Mouse (Mus musculus): ENCODE data around the gene Hmx3.

Gene Hmx3

DNA sequence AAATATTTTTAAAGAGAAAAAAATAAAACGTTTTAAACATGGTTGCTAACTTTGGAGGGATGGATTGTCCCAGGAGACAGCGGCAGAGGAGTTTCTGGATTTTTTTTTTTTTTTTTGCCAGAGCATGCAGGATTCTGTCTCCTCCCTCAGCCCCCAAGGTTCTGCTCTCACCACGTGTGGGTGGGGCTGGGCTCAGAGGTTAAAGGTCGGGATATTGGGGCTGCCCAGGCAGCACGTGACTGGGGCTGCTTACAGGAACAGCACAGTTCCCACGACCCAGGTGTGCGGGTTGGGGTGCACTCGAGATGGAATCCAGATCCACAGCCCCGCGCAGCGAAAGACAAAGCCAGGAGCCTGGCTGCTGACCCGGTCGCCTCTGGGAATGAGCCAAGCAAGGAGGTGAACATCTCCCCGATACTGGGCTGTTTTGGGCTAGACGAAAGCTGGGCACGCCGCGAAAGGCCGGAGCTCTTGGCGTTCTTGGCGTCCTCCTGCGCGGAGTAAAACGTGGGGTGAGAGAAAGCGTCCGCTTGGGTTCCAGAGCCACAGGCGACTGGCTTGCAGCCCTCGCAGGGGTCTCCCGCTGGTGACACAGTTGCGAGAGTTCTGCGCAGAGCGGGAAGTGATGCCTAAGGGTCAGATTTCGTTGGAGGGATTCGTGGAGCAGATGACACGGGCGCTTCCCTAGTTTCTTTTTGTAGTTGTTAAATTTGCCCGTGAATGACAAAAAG lies 14.0 kb downstream of the Hmx3 start:
- DNase-seq (ENCODE audit: low spot score) = no peak

- DNase-seq (ENCODE audit: low spot score) = no peak
These were observed 15.1 kb downstream of the Hmx3 start for GRCm38 (mm10) chr7:131557751-131558150.

DNA sequence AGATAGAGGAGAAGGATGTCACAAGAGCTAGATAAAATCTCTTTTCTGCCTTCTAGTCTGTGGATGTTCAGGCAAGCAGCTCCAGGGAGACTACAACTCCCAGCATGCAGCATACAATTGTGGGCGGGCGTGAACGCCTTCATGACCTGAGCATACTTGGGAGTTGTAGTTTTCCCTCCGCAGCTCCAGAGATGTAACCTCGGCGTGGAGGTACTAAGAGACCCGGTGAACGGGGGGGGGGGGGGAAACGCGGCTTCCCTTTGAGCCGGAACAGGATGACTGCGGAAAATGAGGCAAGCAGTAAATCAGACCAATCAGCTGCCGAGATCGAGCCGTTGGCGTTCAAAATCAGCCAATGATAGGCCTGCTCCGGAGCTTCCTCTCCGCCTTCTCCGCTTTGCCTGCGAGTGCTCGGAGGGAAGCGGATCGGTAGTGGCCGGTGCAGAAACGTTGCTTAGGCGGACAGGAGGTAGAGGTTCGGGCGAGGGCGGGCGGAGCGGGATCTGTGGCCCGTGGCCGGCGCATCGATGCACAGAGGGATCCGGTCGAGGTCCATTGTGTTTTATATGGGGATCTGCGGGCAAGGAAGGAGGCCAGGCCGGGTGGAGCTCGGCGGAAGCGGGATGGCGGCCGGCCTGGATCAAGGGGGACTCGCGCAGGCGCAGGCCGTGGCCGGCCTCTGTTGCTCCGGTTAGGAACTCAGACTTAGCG lies 17.5 kb downstream of the Hmx3 start, which contains the start of gene Bub3:
Gene Bub3, plus strand, starts transcription at position 237 of the 711 bp plus-strand sequence.
- peak; percentile 95 for DNase-seq (ENCODE audit: low spot score)

- no peak for DNase-seq (ENCODE audit: low spot score)
These were observed 18.0 kb downstream of the Hmx3 start for GRCm38 (mm10) chr7:131560697-131561042.

- no peak for DNase-seq (ENCODE audit: low spot score)
These were observed 32.6 kb downstream of the Hmx3 start for GRCm38 (mm10) chr7:131575246-131575645.

GRCm38 (mm10) chr7:131582178-131582577 lies 39.5 kb downstream of the Hmx3 start:
- DNase-seq (ENCODE audit: low spot score) = no peak

GRCm38 (mm10) chr7:131585551-131585950 lies 42.9 kb downstream of the Hmx3 start:
- DNase-seq (ENCODE audit: low spot score) = no peak
